Mouse (Mus musculus): Measurements from ENCODE around the gene Slc27a4. TPM values are rescaled to one million over a fixed set of nuclear protein-coding genes. Genes with fewer than 3 reads are reported as not detected.

Gene Slc27a4
- 50.5 and 52.4 TPM in 2 replicates for polyA plus RNA-seq (2012; rRNA removed)

DNA sequence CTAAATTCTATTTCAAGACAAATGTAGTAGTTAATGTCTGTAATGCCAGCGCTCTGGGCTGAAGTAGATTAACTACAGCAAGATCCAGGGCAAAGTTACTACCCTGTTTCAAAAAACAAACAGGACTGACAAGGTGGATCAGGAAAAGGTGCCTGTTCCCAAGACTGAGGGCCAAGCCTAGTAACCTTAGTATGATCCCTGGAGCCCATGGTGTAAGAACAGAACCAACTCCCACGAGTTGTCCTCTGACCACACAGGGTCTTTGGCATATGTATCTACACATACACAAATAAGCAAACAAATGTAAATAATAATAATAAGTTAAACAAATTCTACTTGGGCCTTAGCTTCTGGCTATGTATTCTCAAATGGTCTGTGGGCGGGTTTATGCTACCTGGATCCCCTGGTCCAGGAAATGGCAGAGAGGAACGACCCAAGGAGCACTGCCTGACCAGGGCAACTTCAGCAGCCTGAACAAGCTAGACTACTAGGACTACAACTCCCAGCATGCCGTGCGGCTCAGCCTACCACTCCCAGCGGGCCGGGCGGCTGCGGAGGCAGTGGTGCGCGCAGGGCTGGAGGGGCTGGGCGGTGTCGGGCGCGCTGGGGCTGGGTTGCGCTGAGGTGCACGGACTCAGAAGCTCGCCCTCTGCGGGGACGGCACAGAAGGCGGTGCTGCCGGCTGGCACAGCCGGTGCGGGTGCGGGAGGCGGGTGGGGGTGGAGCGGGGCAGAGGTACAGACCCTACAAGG, at the start of gene Slc27a4:
TSS of gene Slc27a4 (plus strand) at position 560 of the 752 bp plus-strand sequence.

DNA sequence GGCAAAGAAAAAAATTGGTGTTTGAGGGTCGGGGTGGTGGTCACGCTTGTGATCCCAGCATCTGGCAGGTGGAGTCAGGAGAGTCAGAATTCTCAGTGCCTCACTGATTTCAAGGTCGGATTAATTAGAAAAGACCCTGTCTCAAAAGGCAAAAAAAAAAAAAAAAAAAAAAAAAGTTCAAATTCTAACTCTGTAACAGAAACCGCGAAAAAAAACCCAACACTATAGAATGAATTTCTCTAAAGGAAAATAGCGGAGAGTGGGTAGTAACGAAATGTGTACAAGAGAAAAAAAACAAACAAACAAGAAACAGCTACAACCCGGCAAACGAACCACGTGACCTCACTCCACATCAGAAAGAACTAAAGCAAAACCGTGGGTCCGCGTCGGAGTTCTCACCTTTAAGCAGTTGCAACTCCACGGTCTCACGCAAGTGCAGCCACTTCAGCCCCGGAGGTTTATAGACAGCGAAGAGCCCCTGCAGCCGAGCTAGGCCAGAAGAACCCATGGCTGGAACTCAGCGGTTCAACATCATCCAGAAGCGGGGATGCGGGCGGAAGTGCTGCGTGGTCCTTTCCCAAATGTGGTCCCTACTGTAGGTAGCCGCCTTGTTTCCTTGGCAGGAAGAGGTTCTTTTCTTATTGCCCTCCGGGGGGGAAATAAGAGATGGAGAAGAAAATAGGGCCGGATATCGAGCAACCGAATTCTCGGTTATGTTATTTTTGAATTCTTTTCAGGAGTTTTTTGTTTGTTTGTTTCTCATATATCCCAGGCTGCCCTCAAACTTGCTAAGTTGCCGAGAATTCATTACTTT, 15.1 kb upstream of the Slc27a4 start, which contains the start of gene Coq4:
TSS of gene Coq4 (plus strand) at position 390 of the 814 bp plus-strand sequence.

DNA sequence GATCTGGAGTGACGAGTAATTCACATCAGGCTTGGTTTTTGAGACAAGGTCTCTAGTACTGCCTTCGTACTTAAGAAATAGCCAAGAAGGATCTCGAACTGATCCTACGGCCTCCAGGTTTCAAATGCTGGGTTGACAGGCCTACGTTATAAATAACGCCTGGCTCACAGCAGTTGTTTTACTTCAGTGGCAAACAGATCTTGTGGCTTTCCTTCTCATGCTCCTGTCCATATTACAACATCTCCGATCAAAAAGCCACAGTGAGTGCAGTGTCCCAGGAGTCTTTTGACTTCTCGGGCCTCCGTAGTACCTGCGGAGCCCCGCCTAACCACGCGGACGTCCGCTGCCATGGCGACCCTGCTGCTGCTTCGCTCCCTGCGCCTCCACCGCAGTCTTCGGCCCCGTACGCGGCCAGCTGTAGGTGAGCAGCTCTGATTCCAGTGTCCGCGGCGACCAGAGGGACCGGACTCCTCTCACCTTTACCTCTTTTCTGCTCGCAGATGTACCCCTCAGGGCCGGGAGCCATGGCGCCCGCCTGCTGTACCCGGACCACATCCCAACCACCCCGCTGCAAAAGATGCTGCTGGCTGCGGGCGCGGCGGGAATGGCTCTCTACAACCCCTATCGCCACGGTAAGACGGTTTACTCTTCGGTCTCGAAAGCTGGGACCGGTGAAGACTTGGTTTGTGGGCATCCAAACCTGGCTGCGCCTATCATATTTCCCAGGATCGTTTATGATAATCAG, 14.3 kb upstream of the Slc27a4 start, which contains the start of gene Trub2:
TSS of gene Trub2 (minus strand) at position 566 of the 745 bp plus-strand sequence.

DNA sequence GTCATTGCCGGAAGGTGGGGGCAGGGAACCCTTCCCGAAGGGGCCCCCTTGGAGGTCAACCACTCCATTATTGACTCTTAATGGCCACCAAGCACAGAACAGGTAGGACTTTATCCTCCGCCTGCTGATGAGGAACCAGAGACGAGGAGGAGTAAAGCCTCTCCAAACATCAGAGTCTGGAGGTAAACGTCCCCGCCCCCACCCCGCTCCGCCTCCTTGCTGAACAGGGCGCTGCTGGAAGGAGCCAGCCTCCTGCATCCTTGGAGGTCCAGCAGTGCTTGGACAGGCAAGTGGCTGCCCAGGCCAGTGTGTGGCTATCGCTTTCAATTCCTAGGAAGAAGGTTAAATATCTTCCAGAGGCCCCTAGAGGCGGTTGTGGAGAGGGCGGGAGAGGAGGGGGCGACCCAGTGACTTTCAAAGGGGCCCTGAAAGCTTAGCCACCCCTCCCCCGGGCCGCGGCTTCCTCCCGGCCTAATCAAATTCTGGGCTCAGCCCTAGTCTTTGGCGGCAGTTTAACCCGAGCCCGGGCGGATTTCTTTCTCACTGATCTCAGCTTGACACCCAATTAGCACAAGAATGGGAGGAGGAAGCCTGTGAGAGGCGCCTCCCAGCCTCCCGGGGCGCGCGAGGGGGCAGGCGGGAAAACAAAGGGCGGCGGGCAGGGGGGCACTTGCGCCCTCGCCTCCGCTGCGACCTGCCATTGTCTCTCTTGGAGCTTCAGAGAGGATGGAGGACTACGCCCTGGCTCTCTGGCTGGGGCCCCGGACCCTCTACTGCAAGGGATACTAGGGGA, 17.8 kb downstream of the Slc27a4 start, which contains the start of gene Urm1:
TSS of gene Urm1 (plus strand) at position 51 of the 793 bp plus-strand sequence.

Other genes starting within 250 kb of the Slc27a4 start
- 72.6 and 79.3 TPM in 2 replicates for gene Rapgef1, start 182.9 kb upstream of the Slc27a4 start, polyA plus RNA-seq (2012; rRNA removed)
- gene Gm13420, start 50.9 kb upstream of the Slc27a4 start, polyA plus RNA-seq (2012; rRNA removed), result 0.10 and 0.14 TPM in 2 replicates
- not detected in 2 replicates for gene Gm13547, start 43.3 kb upstream of the Slc27a4 start, polyA plus RNA-seq (2012; rRNA removed)
- 32.0 and 32.2 TPM in 2 replicates for gene Coq4, start 15.1 kb upstream of the Slc27a4 start, polyA plus RNA-seq (2012; rRNA removed)
- 42.9 and 48.3 TPM in 2 replicates for gene Trub2, start 14.1 kb upstream of the Slc27a4 start, polyA plus RNA-seq (2012; rRNA removed)
- 56.3 and 56.6 TPM in 2 replicates for gene Urm1, start 17.4 kb downstream of the Slc27a4 start, polyA plus RNA-seq (2012; rRNA removed)
- 27.7 and 42.4 TPM in 2 replicates for gene Cercam, start 66.5 kb downstream of the Slc27a4 start, polyA plus RNA-seq (2012; rRNA removed)
- 92.1 and 102 TPM in 2 replicates for gene Odf2, start 86.6 kb downstream of the Slc27a4 start, polyA plus RNA-seq (2012; rRNA removed)
- gene Gle1, start 132.8 kb downstream of the Slc27a4 start, polyA plus RNA-seq (2012; rRNA removed), result 55.0 and 55.1 TPM in 2 replicates
- gene Sptan1, start 162.9 kb downstream of the Slc27a4 start, polyA plus RNA-seq (2012; rRNA removed), result 550 and 589 TPM in 2 replicates
- 63.2 and 64.7 TPM in 2 replicates for gene Wdr34, start 246.2 kb downstream of the Slc27a4 start, polyA plus RNA-seq (2012; rRNA removed)

All from central nervous system, embryonic 14 days (tissue).